Mouse (Mus musculus): Measurements from ENCODE around the gene Mmp11. TPM values are rescaled to one million over a fixed set of nuclear protein-coding genes. Genes with fewer than 3 reads are reported as not detected.

Gene Mmp11
- polyA plus RNA-seq, 2 experiments from 2014 or later, result 6.1 to 11.8 TPM

GRCm38 (mm10) chr10:75937851-75938643, 1.8 kb upstream of the Mmp11 start:
- peak; percentile 66 for ATAC-seq

DNA sequence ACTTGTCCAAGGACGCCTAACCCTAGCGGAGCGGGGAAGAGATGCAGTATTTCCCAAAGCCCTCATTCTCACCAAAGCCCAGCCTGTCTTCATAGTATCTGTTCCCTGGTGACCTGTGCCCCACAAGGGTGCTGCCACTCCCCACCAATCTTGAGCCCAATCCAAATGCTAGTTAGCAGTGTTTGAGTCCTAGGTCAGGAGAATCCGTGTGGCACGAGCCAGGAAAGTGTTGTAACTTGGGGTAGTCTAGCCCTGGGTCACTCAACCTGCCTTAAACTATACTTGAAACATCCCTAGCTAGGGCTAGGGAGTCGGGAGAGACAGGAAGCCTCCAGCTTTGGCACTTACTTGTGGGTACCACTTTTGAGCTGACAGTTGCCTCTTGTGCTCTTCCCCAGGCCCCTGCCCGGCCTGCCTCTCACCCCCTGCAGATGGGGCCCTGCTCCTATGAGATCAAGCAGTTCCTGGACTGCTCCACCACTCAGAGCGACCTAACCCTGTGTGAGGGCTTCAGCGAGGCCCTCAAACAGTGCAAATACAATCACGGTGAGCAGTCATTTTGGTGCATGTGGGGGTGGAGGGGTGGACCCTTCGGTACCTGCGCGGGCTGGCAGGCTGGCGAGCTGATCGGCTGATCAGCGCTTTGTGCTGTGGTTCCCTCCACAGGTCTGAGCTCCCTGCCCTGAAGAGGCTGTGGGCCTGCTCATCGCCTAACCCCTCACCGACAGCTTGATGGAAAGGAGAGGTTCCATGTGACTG, 792 bp upstream of the Mmp11 start:
- no peak for ATAC-seq

- ATAC-seq, result no peak
Observed at GRCm38 (mm10) chr10:75934991-75935390, 1.3 kb downstream of the Mmp11 start.

- ATAC-seq, result no peak
Observed at GRCm38 (mm10) chr10:75932891-75933290, 3.4 kb downstream of the Mmp11 start, which contains the start of gene Chchd10. TSS of gene Chchd10 (plus strand) at chr10:75933130.

- peak; percentile 51 for ATAC-seq
Observed at GRCm38 (mm10) chr10:75932081-75932678, 4.1 kb downstream of the Mmp11 start.

DNA sequence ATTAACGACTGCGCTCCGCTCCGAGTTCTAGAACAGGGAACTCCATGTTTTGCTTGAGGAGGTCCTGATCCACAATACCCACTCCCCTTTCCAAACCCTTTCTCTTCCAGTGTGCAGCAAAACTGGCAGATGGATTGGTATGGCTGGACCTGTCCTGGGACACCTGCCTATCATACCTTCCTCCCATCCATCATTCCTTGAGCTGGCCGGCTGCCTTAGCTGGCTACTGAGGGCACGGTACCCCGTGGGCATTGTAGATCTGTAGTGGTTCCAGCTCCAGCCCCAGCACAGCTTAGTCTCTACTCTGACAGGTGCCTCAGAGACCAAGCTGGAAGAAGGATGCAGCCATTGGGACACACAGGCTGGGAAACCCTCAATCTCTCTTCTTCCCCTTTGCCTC, 5.0 kb downstream of the Mmp11 start:
- ATAC-seq, result no peak

- no peak for ATAC-seq
Observed at GRCm38 (mm10) chr10:75930304-75930703, 6.0 kb downstream of the Mmp11 start.

- ATAC-seq, result no peak
Observed at GRCm38 (mm10) chr10:75926396-75926795, 9.9 kb downstream of the Mmp11 start.

DNA sequence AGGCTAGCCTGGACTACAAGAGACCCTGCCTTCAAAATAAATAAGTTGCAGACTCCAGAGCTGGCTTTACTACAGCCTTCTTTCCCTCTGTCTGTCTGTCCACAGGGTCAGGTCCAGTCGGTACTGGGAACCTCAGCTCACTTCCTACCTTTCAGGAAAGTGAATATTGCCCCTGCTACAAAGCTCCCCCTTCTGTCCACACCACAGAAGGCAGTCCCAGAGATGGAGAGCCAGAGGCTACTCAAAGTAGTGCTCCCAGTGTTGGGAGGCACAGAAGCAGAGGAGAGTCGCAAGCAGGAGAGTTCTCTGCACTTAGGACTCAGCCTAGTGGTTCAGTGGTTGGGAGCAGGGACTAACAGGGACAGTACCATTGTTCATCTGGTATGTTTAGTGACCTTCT, 12.0 kb downstream of the Mmp11 start:
- ATAC-seq, result no peak

DNA sequence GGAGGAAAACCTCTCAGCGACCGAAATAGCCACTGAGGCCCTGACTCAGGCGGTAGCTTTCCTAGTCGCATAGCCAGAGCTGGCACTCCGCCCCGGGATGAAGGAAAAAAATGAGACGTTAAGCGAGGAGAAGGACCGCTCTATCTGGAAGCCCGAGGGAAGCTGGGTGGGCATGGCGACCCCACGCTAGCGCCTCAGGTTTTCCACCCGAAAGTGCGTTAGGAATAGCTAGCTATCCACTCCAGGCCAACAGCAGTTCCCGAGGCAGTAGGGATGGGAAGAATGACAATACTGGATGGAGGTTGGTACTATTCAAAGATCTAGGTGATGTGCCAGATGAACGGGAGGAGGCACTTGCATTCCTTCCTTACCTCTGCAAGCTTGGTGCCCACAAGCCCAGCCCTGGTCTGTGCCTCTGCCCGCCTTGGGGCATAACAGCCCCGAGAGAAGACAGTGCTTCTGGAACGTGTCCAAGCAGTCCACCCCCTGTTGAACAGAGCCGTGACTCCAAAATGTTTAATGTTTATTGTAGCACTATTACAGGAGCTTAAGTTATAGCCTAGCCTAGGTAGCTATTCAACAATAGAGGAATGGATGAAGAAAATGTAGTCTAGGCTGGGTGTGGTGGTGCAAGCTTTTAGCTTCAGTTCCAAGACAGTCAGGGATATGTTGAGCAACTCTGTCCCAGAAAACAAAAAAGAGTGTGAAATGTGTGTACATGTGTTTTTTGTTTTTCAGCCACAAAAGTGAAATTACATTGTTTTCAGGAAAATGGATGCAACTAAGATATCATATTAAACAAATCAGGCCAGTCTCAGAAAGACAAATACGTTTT, 14.4 kb downstream of the Mmp11 start:
- ATAC-seq, result peak; percentile 19

DNA sequence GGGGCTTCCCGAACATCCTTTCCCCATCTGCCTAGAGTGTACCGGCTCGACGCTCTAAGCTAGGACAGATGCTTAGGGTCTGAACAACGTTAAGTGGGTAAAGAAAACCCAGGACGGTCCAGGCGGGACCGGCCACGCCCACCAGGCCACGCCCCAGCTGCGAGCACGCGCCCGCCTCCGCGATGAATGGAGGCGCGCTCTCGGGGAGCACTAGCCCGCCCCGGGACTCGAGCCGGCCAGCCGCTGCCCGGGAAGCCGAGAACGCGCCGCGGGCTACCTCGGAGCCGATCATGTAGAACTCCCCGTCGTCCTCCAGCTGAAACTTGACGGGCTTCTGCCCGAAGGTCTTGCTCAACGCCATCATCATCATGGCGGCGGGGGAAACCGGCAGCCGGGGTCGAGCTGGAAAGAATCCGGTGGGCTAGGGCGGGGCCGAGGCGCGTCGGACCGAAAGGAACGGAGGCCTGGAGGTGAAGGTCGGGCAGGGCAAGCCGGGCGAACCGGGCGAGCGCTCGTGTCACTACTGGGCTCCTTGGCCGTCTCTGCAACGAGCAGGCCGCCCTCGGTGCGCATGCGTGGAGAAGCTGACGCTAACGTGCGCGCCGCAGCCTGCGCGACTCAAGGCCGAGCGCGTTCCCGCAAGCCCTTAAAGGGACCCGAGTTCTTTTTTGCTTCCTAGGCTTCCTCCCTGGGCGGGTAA, 15.1 kb downstream of the Mmp11 start, which contains the start of gene Smarcb1:
Gene Smarcb1, minus strand, starts transcription at position 592 of the 700 bp plus-strand sequence.
- peak; percentile 89 for ATAC-seq

DNA sequence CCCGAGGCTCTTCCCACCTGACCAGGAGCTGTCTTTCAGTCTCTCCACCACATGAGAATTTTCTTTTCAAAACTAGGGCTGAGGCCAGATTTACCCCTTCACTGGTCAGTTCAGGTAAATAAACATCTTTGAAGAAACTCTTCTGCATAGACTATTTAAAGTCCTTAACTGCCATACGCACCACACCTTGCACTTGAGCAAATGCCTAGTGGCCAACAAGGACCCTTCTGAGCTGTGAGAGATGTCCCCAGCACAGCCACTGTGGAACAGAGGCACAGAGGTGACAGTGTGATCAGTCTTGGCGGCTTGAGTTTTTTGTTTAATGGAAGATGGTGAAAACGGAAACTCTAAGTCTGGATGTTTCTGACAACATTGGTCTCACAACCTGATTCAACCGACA, 17.3 kb downstream of the Mmp11 start:
- ATAC-seq, result no peak

DNA sequence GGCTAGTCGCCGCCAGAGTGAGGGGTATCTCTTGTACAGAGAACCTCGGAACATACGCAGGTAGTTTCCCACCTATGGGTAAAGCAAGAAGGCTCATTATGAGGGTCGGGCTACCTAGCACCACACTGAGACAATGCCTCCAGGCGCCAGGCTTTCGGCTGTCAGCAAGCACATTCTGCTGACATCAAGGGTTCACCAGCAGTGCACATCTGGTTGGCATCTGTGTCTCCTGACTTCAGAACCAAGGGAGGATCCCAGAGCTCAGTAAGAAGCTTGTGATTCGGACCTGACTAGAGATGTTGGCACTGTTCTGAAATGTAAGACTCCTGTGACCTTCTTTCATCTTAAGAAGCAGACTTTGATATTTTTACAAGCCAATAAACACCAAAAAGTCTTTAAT, 19.5 kb downstream of the Mmp11 start:
- ATAC-seq, result no peak

GRCm38 (mm10) chr10:75915557-75915956, 20.7 kb downstream of the Mmp11 start:
- no peak for ATAC-seq

- no peak for ATAC-seq
Observed at GRCm38 (mm10) chr10:75913013-75913589, 23.2 kb downstream of the Mmp11 start.

DNA sequence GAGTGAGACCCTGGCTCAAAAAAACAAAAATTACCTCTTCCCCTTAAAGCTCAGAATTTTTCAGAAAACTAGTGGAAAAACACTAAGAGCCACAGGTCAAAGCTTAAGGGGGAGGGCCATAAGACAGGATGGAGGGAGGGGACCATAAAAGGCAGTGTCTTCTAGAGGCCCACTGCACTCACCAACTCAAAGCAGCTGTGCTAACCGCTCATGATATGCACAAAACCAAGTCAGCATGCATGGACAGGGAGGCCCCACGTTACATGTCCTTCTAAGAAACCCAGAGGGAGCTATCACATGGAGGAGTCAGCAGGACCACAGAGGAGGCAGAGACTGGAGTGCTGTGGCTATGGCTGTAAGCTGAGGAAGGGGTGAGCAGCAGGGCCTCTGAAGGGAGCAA, 25.6 kb downstream of the Mmp11 start:
- no peak for ATAC-seq

- ATAC-seq, result no peak
Observed at GRCm38 (mm10) chr10:75906882-75907281, 29.4 kb downstream of the Mmp11 start.

DNA sequence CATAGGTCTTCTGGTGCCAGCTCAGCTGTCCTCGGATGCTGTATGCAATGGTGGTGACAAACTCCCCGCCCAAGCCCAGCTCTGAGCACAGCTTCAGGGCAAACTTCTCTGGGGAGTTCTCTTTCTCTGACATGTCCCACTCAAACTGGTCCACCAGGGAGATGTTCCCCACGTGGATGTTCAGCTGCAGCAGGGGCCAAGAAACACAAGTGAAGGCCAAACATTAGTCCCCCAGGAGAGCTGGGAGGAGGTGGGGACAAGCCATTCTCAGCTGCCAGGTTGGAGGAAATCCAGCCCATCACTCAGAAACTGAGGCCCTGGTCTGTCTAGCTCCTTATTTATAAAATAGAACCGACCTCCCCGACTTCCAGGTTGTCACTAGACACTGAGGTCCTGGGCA, 31.9 kb downstream of the Mmp11 start:
- no peak for ATAC-seq

GRCm38 (mm10) chr10:75898846-75899245, 37.5 kb downstream of the Mmp11 start:
- ATAC-seq, result no peak

DNA sequence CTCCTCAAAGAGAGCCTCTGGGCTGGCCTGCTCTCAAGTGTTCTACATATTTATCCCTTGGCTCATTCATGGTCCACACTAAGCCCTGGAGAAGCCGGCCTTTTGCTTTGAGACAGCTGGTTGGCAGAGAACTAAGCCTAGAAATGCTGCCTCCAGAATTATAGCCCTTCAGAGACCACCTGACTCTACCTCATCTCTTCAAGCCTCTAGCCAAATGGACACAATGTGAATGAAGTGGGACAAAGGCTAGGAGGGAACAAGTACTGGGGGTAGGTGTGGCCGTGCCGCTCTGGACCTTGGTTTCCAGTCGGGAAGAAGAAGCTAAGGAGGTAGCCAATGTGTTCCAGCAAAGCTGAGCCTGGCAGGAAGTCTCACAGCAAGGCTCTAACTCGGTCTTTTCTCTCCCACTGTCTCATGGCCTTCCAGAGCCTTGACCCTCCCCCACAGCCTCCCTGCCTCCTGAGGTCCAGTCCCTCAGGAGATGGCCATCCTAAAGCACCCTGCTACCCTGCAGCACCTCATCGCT, 38.2 kb downstream of the Mmp11 start:
- ATAC-seq, result no peak

DNA sequence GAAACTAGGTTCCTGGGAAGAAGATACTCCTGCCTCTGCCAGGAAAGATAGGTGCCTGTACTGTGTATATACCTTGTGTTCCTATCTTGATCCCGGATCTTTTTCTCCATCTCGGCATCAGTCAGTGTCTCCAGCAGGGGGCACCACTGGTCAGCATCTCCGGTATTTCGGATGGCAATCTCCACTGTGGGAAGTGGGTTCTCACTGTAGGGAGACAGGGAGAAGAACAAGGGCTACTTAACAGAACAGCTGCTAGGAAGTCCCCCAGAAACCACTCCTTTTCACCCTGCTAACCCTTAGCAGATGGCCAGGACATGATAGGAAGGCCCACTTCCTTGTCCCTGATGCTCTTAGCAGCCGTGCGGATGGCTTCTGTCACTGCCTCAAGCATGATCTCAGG, 38.9 kb downstream of the Mmp11 start:
- no peak for ATAC-seq
